7 mouse cellular contexts compared by ENCODE assay signal in genomic region chr8:120505082-120505511, GRCm38 (mm10).
A peak's percentile ranks its signal among the peaks of the same experiment; 100 is the strongest.
DNase-seq lines count a peak whose midpoint lies in the region; ATAC-seq and TF ChIP-seq lines count a peak whose summit lies in the region.

No protein-coding gene starts in this region.

- H3K4me1 ChIP-seq in megakaryocyte, embryonic 14.5 days, result peaks cover 100% of the 10 kb centered on the region
- peaks cover 73% of the 10 kb centered on the region for H3K4me1 ChIP-seq in embryonic facial prominence, embryonic 12.5 days
- peaks cover 41% of the 10 kb centered on the region for H3K4me1 ChIP-seq in intestine, postnatal 0 days (replicated peaks; ENCODE audit: control insufficient read depth, insufficient read depth, low read length)
- H3K4me1 ChIP-seq in neural tube, embryonic 14.5 days (ENCODE audit: control insufficient read depth, insufficient read depth, low read length), result peaks cover 72% of the 10 kb centered on the region

- no peak for DNase-seq in left cerebral cortex, adult 9 months (ENCODE audit: low spot score in 2 of 2)
- DNase-seq in right cerebral cortex, postnatal 36 days (ENCODE audit: low spot score in 2 of 2), result no peak

- ATAC-seq in megakaryocyte, adult 5-6 weeks (ENCODE audit: poor library complexity, severe bottlenecking), result no peak
- ATAC-seq in embryonic facial prominence, embryonic 12.5 days (ENCODE audit: insufficient number of reproducible peaks, insufficient read depth, low FRiP score, low TSS enrichment), result no peak
- no peak for ATAC-seq in intestine, postnatal 0 days
- ATAC-seq in neural tube, embryonic 14.5 days (ENCODE audit: low read depth), result peak; percentile 29; the same call in 1 of the 2 replicates

- peak overlapping the region; percentile 62 for H3K27ac ChIP-seq in embryonic facial prominence, embryonic 12.5 days
- H3K27ac ChIP-seq in intestine, postnatal 0 days (ENCODE audit: low read depth, low read length), result no peak overlapping the region
- H3K27ac ChIP-seq in neural tube, embryonic 14.5 days (ENCODE audit: low read depth, low read length), result peak overlapping the region; percentile 82

- no peaks in the 10 kb centered on the region for H3K27me3 ChIP-seq in megakaryocyte, embryonic 14.5 days (replicated peaks)
- no peaks in the 10 kb centered on the region for H3K27me3 ChIP-seq in embryonic facial prominence, embryonic 12.5 days
- H3K27me3 ChIP-seq in intestine, postnatal 0 days (replicated peaks; ENCODE audit: control insufficient read depth, insufficient read depth, low read length), result no peaks in the 10 kb centered on the region
- H3K27me3 ChIP-seq in neural tube, embryonic 14.5 days (ENCODE audit: control insufficient read depth, insufficient read depth, low read length), result no peaks in the 10 kb centered on the region

- WGBS in embryonic facial prominence, embryonic 12.5 days, result 1% methylated on average over 19 of the region's 19 CpGs
- 18% methylated on average over 19 of the region's 19 CpGs for WGBS in intestine, postnatal 0 days
- 1% methylated on average over 19 of the region's 19 CpGs for WGBS in neural tube, embryonic 14.5 days

- no peak for TF ChIP-seq CTCF in intestine, postnatal 0 days (IDR thresholded peaks at IDR 0.05; ENCODE audit: low read depth)

- peak overlapping the region; percentile 65 for H3K4me3 ChIP-seq in megakaryocyte, embryonic 14.5 days (replicated peaks)
- H3K4me3 ChIP-seq in embryonic facial prominence, embryonic 12.5 days, result peak overlapping the region; percentile 13
- H3K4me3 ChIP-seq in intestine, postnatal 0 days (ENCODE audit: low read depth, low read length), result 0 out of 2 replicates have a peak overlapping the region, but pooled peaks have one; percentile 3
- H3K4me3 ChIP-seq in neural tube, embryonic 14.5 days (ENCODE audit: low read depth, low read length), result peak overlapping the region; percentile 19

- 0 out of 2 replicates have a peak overlapping the region, but pooled peaks have one; percentile 5 for H3K9ac ChIP-seq in embryonic facial prominence, embryonic 12.5 days
- no peak overlapping the region for H3K9ac ChIP-seq in intestine, postnatal 0 days (ENCODE audit: low read depth, low read length)
- H3K9ac ChIP-seq in neural tube, embryonic 14.5 days (replicated peaks; ENCODE audit: low read depth, low read length), result peak overlapping the region; percentile 46

- H3K9me3 ChIP-seq in megakaryocyte, embryonic 14.5 days, result no peaks in the 10 kb centered on the region
- no peaks in the 10 kb centered on the region for H3K9me3 ChIP-seq in embryonic facial prominence, embryonic 12.5 days
- H3K9me3 ChIP-seq in intestine, postnatal 0 days (ENCODE audit: control insufficient read depth), result no peaks in the 10 kb centered on the region
- no peaks in the 10 kb centered on the region for H3K9me3 ChIP-seq in neural tube, embryonic 14.5 days (ENCODE audit: control insufficient read depth, low read length)

- H3K4me2 ChIP-seq in embryonic facial prominence, embryonic 12.5 days (replicated peaks), result peak overlapping the region; percentile 42
- H3K4me2 ChIP-seq in intestine, postnatal 0 days (replicated peaks; ENCODE audit: low read depth), result peak overlapping the region; percentile 44
- H3K4me2 ChIP-seq in neural tube, embryonic 14.5 days (ENCODE audit: low read depth, low read length), result peak overlapping the region; percentile 51

- peaks cover 90% of the 10 kb centered on the region for H3K36me3 ChIP-seq in megakaryocyte, embryonic 14.5 days (replicated peaks; ENCODE audit: low read length)
- H3K36me3 ChIP-seq in embryonic facial prominence, embryonic 12.5 days, result no peaks in the 10 kb centered on the region
- no peaks in the 10 kb centered on the region for H3K36me3 ChIP-seq in intestine, postnatal 0 days (ENCODE audit: control insufficient read depth, insufficient read depth)
- H3K36me3 ChIP-seq in neural tube, embryonic 14.5 days (ENCODE audit: control insufficient read depth, insufficient read depth, low read length), result no peaks in the 10 kb centered on the region

Comparison
In these comparisons a context has a peak if more than half of its experiments do, and no peak if none do; other contexts are left out.
1. H3K4me3 ChIP-seq: peak in every context shown above with its lines; median percentile 65 in megakaryocyte, embryonic 14.5 days; 19 in neural tube, embryonic 14.5 days; 13 in embryonic facial prominence, embryonic 12.5 days; 3 in intestine, postnatal 0 days.